Comparison of ENCODE assay signal across 27 mouse cellular contexts in genomic region chr4:103026621-103027020, GRCm38 (mm10). TPM values are rescaled to one million over a fixed set of nuclear protein-coding genes. Genes with fewer than 3 reads are reported as not detected.
"Had no signal": no experiment of that assay in that cellular context is flagged by ENCODE, and none has a peak within 500 bp of the region (broad histone marks: within the 10 kb centered on the region; RNA-seq: fewer than 3 reads in every experiment).

Insl5 (minus strand) TSS chr4:103026842.

- H3K27me3 ChIP-seq: heart, embryonic 12.5 days; hindbrain, embryonic 12.5 days; limb, embryonic 12.5 days had no signal

- H3K9me3 ChIP-seq: heart, embryonic 10.5 days; heart, embryonic 12.5 days; hindbrain, embryonic 10.5 days; hindbrain, embryonic 12.5 days; limb, embryonic 10.5 days; limb, embryonic 12.5 days had no signal

- H3K36me3 ChIP-seq: heart, embryonic 10.5 days; heart, embryonic 12.5 days; hindbrain, embryonic 10.5 days; hindbrain, embryonic 12.5 days; limb, embryonic 10.5 days; limb, embryonic 12.5 days had no signal

- ATAC-seq: hindbrain, embryonic 16.5 days; inflammation-experienced regulatory T-cells, adult 6 months had no signal

- DNase-seq: gastrocnemius, adult 2 months; gastrocnemius, postnatal 10 days; gastrocnemius, postnatal 25 days; heart, adult 18-20 months; heart, postnatal 10 days; heart, postnatal 4 days; kidney, adult 18-20 months; kidney, adult 8-10 months; kidney, postnatal 10 days; kidney, postnatal 25 days; kidney, postnatal 4 days; liver had no signal

- H3K9ac ChIP-seq: heart, embryonic 12.5 days; hindbrain, embryonic 12.5 days; hindbrain, embryonic 14.5 days; limb, embryonic 12.5 days had no signal

- H3K4me3 ChIP-seq: gastrocnemius, adult 2 months; heart, embryonic 10.5 days; heart, embryonic 12.5 days; hindbrain, embryonic 10.5 days; hindbrain, embryonic 12.5 days; layer of hippocampus, adult 2 months; left cerebral cortex, adult 2 months; limb, embryonic 10.5 days; limb, embryonic 12.5 days had no signal

- H3K4me1 ChIP-seq: hindbrain, embryonic 10.5 days; hindbrain, embryonic 12.5 days had no signal

- H3K4me2 ChIP-seq: heart, embryonic 12.5 days; hindbrain, embryonic 12.5 days; hindbrain, embryonic 14.5 days; limb, embryonic 12.5 days; liver, embryonic 11.5 days had no signal

- H3K27ac ChIP-seq: gastrocnemius, adult 2 months; heart, embryonic 10.5 days; hindbrain, embryonic 10.5 days; hindbrain, embryonic 12.5 days; hindbrain, embryonic 14.5 days; layer of hippocampus, adult 2 months; left cerebral cortex, adult 2 months; limb, embryonic 10.5 days; limb, embryonic 12.5 days had no signal

RNA-seq across cellular contexts. Expression of gene Insl5, which starts in this region (rescaled TPM):
- polyA plus RNA-seq: heart, embryonic 10.5 days; heart, embryonic 12.5 days; heart, embryonic 14.5 days; hindbrain, embryonic 10.5 days; inflammation-experienced regulatory T-cells, adult 6 months; kidney, embryonic 14.5 days; kidney, embryonic 16.5 days; limb, embryonic 10.5 days; limb, embryonic 12.5 days; liver, embryonic 11.5 days had no signal
